Mouse (Mus musculus) lung, adult 2 months (tissue): Measurements from ENCODE around the gene Snx9. TPM values are rescaled to one million over a fixed set of nuclear protein-coding genes. Genes with fewer than 3 reads are reported as not detected.

Experiments used
- DNase-seq: peaks from one replicate; pipeline ENCODE4 v3.0.0; 2022
- H3K4me1 ChIP-seq: fragments of 200-500 bp; 2 replicates; pipeline ENCODE4 v1.6.1; 2011; ENCODE audit warnings: low read length; ENCODE audit not compliant: control insufficient read depth, insufficient read depth
- H3K4me3 ChIP-seq: fragments of 200-500 bp; replicated peaks from 2 replicates; pipeline ENCODE3; 2011; ENCODE audit warnings: low read depth, mild to moderate bottlenecking, control low read depth, low read length; ENCODE audit errors: extremely low read depth
- CTCF ChIP-seq: fragments of 200-500 bp; IDR thresholded peaks from 2 replicates; pipeline ENCODE4 v1.5.1; 2011; ENCODE audit warnings: mild to moderate bottlenecking, low read length, control low read depth; ENCODE audit not compliant: insufficient read depth
- POLR2A ChIP-seq: fragments of 200-500 bp; IDR thresholded peaks from 2 replicates; pipeline ENCODE4 v1.6.1; 2011; ENCODE audit warnings: low read depth, mild to moderate bottlenecking, control low read depth, low read length, borderline replicate concordance; ENCODE audit errors: extremely low read depth
- WGBS: fragments of 180-500 bp; shearing (Covaris S2); methylation state at CpG from one replicate; pipeline ENCODE4 v1.1.7; 2018; 5-methylcytosine and 5-hydroxymethylcytosine counted together
- polyA plus RNA-seq: library from polyadenylated mRNA; depleted of rRNA; stranded (reverse); fragments of >200 nt; gene quantifications from 2 replicates; pipeline ENCODE4 v1.2.3, GENCODE M21; 2012

The Snx9 gene
- polyA plus RNA-seq, 1 experiment: 31.4 TPM

- no peak overlapping the region for H3K4me3 ChIP-seq
- 83% methylated on average over 8 of the region's 8 CpGs for whole genome bisulfite sequencing
- H3K4me1 ChIP-seq: no peaks in the 10 kb centered on the region
- no peak for TF ChIP-seq POLR2A
- TF ChIP-seq CTCF: no peak
- DNase-seq: no peak
These were observed 83.1 kb downstream of the Snx9 start for GRCm38 (mm10) chr17:5924238-5924637.

GRCm38 (mm10) chr17:5926710-5927109 lies 85.6 kb downstream of the Snx9 start:
- WGBS: 71% methylated on average over 7 of the region's 7 CpGs
- TF ChIP-seq CTCF (no peak), POLR2A (no peak)
- DNase-seq: no peak
- no peak overlapping the region for H3K4me3 ChIP-seq
- no peaks in the 10 kb centered on the region for H3K4me1 ChIP-seq

GRCm38 (mm10) chr17:5929031-5929430 lies 87.9 kb downstream of the Snx9 start:
- Histone ChIP-seq H3K4me1 (no peaks in the 10 kb centered on the region), H3K4me3 (no peak overlapping the region)
- 70% methylated on average over 6 of the region's 6 CpGs for whole genome bisulfite sequencing
- no peak for DNase-seq
- no peak for TF ChIP-seq CTCF
- no peak for TF ChIP-seq POLR2A

- DNase-seq: no peak
- H3K4me1 ChIP-seq: peaks cover 7% of the 10 kb centered on the region
- TF ChIP-seq POLR2A: no peak
- TF ChIP-seq CTCF: no peak
- WGBS: 71% methylated on average over 5 of the region's 5 CpGs
- no peak overlapping the region for H3K4me3 ChIP-seq
These were observed 91.0 kb downstream of the Snx9 start for GRCm38 (mm10) chr17:5932161-5932560.

GRCm38 (mm10) chr17:5934554-5935324 lies 93.6 kb downstream of the Snx9 start:
- Histone ChIP-seq H3K4me3 (peak overlapping the region; percentile 59), H3K4me1 (peaks cover 7% of the 10 kb centered on the region)
- 2% methylated on average over 30 of the region's 30 CpGs for WGBS
- DNase-seq: peak; percentile 72
- TF ChIP-seq CTCF (no peak), POLR2A (no peak)

GRCm38 (mm10) chr17:5935680-5936079 lies 94.6 kb downstream of the Snx9 start:
- Histone ChIP-seq H3K4me1 (peaks cover 7% of the 10 kb centered on the region), H3K4me3 (no peak overlapping the region)
- 64% methylated on average over 3 of the region's 3 CpGs for WGBS
- DNase-seq: no peak
- no peak for TF ChIP-seq POLR2A
- TF ChIP-seq CTCF: no peak

GRCm38 (mm10) chr17:5936276-5936675 lies 95.1 kb downstream of the Snx9 start:
- Histone ChIP-seq H3K4me1 (peaks cover 7% of the 10 kb centered on the region), H3K4me3 (no peak overlapping the region)
- DNase-seq: peak; percentile 37
- WGBS: 60% methylated on average over 14 of the region's 14 CpGs
- no peak for TF ChIP-seq POLR2A
- no peak for TF ChIP-seq CTCF

GRCm38 (mm10) chr17:5937441-5937840 lies 96.3 kb downstream of the Snx9 start:
- peaks cover 8% of the 10 kb centered on the region for H3K4me1 ChIP-seq
- H3K4me3 ChIP-seq: no peak overlapping the region
- WGBS: 59% methylated on average over 2 of the region's 2 CpGs
- no peak for DNase-seq
- TF ChIP-seq CTCF: no peak
- no peak for TF ChIP-seq POLR2A

- no peak for TF ChIP-seq POLR2A
- TF ChIP-seq CTCF: no peak
- Histone ChIP-seq H3K4me3 (no peak overlapping the region), H3K4me1 (peaks cover 10% of the 10 kb centered on the region)
- 69% methylated on average over 12 of the region's 12 CpGs for WGBS
- DNase-seq: no peak
These were observed 98.7 kb downstream of the Snx9 start for GRCm38 (mm10) chr17:5939871-5940270.

GRCm38 (mm10) chr17:5940792-5941191 lies 99.7 kb downstream of the Snx9 start:
- no peak for TF ChIP-seq POLR2A
- peak; percentile 53 for TF ChIP-seq CTCF
- peaks cover 8% of the 10 kb centered on the region for H3K4me1 ChIP-seq
- 1% methylated on average over 30 of the region's 38 CpGs for WGBS
- peak overlapping the region; percentile 79 for H3K4me3 ChIP-seq
- peak; percentile 79 for DNase-seq
